Mouse (Mus musculus) urinary bladder, adult 2 months (tissue): ENCODE results near the gene Ccr2. TPM values are rescaled to one million over a fixed set of nuclear protein-coding genes. Genes with fewer than 3 reads are reported as not detected.
"Not testable (repeated sequence)": the region's sequence is repeated elsewhere in the genome, so short reads cannot be mapped to it uniquely, and the experiment has no call there.

ENCODE experiments used
- DNase-seq: peaks from one replicate; pipeline ENCODE4 v3.0.0; 2022; ENCODE audit warnings: low spot score
- polyA plus RNA-seq: library from polyadenylated mRNA; depleted of rRNA; stranded (reverse); fragments of >200 nt; gene quantifications from 2 replicates; pipeline ENCODE4 v1.2.3, GENCODE M21; 2012; rRNA removed

Gene Ccr2
- polyA plus RNA-seq, 1 experiment = 10.9 TPM

DNA sequence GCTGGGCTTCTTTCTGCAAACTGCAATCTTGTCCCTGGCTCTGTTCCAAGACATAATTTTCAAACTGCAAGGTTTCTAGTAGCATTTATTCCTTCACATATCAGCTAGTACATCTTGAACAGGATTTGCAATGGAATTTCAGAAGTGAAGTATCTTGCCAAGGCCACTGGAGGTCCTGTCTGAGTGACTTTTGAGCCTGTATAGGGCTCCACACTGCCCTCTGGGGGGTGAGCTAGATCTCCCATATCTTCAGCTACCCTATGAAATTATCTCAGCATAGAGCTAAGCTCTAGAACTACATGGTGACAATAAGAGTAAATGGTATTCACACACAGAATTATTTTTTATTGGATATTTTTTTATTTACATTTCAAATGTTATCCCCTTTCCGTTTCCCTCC lies 16.7 kb downstream of the Ccr2 start:
- DNase-seq = no peak

DNA sequence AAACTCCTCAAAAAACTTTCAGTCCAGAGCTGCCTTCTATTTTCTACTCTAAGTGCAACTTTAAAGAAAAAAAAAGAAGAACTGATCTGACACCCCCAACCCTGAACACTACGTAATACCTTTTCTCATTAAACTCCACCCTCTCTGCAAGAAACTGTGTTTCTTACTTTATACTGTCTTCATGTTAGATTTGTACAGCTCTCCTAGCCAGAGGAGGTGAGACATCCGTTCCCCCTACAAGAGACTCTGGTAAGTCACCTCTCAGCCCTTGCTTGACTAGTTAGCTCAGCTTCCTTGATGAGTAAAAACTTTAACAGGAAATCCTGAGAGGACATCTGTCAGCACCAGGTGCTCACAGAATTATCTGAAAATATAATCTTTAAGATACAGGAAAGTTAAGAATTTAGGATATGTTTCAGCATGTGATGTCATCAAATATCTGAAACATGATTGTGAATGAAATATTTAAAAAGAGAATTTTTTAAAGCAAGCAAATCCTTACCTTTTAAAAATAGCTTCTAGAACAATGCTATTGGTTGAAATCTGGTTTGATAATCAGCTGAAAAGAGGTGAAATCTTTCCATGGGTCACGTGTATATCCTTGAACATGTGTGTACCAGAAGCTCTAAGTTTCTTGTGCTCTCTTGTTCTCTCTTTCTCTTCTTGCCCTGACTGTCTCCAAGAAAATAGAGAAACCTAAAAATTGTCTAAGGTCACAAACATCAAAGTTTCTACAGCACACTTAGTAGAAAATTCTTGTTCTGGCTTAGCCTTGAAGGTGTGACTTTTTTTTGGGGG lies 19.8 kb downstream of the Ccr2 start, which contains the start of gene Ccr5:
Gene Ccr5 (plus strand): TSS at position 157 of the 798 bp plus-strand sequence.
- DNase-seq = no peak

DNA sequence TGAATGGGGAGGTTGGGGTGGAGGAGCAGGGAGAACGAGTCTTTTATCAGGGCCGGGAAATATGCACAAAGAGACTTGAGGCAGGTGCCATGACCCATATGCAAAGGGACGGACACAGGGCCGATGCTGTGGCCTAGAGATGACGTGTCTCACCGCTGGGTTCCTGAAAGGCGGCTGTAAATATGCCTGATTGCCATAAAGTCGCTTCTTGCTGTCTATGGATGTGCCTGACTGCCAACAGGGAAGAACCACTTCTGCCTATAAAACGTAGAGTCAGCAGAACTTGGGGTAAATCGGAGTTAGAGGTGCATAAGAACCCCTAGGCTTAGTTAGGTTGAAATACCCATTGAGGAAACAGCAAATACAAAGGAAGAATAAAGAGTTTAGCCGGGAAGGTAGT lies 23.8 kb downstream of the Ccr2 start:
- no peak for DNase-seq

DNA sequence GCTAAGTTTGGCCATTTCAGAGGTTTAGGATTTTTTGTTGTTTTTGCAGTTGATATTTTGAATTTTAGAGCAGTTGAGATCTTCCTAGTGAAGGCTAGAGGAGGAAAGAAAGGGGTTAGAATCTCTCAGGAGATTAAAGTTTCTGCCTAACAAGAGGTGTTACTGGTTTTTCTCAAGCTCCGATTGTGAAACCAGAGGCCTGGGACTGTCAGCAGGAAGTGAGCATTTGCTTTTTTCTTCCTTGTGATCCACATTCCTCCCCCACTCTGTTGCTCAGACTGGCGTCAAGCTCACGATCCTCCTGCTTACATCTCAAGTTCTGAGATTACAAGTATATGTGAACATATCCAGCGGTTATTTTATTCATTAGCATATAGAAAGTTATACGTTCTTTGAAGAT lies 24.6 kb downstream of the Ccr2 start:
- DNase-seq = no peak

DNA sequence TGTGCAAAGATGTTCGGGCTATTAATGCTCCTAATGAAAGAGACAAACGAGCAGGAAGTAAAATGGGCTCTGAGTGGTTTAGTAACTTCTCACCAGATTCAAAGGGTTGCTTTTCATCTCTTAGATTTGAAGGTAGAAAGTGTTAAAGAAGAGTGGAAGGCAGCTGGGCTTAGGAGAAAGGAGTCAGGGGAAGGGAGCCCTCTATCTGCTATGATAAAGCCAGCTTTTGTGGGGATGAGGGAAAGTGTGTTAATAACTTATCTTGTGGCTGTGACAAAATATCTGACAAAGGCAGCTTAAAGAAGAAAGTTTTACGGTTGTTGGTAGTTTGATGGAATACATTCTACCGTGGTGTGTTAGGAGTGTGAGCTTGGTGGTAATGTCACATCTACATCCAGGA lies 25.7 kb downstream of the Ccr2 start:
- no peak for DNase-seq

DNA sequence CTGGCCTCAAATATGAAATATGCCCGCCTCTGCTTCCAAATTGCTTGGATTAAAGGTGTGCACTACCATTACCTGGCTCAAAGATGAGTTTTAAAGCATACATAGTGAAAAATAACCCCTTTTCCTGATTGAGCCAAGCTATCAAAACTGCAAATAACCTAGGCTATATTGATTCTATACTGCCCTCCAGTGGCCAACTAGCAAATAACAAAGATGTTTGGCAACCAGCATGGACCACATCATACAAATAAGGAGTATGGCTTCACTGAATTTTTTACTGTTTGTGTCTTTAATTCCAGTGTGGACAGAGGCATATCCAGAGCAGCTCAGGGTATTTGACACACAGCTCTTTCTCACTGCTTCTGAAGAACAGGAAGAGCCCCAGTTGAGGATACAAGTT lies 26.6 kb downstream of the Ccr2 start:
- DNase-seq = no peak

DNA sequence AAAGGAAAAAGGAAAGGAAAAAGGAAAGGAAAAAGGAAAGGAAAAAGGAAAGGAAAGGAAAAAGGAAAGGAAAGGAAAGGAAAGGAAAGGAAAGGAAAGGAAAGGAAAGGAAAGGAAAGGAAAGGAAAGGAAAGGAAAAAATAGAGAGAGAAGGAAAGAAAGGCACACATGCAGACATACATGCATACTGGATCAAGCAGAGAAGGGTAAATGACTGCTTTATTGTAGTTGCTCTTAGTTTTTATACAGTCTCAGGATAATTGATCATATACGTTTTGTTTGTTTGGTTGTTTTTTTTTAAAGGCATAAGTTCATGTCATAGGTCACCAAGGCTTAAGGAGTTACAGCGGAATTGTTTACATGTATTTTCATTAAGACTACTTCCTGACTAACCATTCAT lies 31.1 kb downstream of the Ccr2 start:
- DNase-seq = not testable (repeated sequence)

DNA sequence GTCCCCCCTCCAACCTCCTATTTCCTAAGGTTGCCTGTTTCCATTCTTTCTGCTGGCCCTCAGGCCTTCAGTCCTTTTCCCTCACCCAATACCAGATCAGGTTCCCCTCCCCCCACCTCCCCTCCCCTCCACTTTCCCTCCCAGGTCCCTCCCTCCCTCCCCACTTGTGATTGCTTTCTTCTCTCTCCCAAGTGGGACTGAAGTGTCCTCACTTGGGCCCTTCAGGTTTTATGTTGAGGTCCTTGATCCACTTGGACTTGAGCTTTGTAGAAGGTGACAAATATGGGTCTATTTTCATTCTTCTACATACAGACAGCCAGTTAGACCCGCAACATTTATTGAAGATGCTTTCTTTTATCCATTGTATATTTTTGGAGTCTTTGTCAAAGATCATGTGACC lies 33.2 kb downstream of the Ccr2 start:
- not testable (repeated sequence) for DNase-seq

DNA sequence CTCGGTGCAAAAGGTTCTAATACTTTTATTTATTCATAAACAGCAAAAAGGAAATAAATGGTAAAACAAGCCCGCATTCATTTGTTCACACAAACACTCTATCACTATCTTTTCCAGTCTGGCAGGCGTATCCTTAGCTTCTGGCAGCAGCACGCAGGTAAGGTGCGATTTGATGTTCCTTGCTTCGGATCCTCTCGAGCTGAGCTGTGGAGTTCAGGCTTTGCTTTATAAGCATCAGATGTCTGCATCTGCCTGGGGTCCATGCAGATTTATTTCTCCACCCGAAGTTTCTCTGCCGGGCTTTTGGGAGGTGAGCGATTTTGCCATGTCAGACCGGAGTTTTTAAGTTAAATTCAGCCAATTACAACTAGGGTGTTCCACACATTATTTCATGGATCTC lies 35.9 kb downstream of the Ccr2 start:
- no peak for DNase-seq

DNA sequence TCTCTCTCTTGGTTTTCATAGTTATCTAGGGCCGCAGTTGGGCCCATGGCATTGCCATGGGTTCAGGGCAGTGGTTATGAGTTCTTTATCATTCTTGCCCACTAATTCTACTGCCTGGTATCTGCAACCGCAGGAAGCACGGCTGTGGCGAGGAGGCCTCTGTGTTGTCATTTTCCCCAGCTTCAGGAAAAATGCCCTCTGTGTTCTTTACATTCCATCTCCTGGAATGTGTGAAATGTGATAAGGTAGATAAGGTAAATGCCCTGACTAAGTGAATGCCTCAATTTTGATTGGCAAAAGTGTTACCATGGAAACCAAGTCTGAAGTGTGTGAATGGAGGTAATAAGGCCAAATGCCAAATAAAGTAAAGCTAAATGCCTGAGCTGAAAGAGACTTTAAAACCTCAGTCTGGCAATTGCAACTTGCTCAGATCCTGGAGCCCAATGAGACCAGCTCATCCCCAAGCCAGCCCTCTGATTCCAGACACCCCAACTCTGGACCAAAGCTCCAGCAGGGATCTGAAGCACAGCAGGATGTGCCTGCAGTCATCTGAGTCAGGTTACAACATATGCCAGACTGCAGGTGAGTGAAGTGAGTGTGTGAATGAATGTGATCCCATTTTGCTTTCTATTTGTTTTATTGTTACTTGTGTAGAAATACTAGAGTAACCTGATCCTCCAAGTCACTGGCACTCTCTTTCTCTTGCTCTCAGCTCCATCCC lies 36.5 kb downstream of the Ccr2 start:
- DNase-seq = no peak

DNA sequence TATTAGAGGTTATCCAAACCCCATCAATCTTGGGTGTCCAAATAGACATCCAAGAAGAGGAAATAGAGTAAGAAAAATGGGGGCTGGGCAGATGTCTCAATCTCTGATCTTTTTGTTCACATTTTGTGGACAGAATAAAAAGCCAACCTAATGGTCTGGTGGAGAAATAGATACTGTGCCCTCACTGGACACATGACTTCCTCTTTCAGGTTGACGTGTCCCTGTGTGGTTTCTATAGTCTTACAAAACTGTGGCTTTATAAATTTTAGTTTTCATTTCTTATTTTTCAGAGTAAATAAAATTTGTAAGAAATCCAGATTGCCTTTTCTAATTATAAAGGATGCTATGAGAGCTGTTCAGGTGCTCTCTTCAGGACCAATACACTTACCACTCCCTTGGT lies 41.9 kb downstream of the Ccr2 start:
- no peak for DNase-seq

DNA sequence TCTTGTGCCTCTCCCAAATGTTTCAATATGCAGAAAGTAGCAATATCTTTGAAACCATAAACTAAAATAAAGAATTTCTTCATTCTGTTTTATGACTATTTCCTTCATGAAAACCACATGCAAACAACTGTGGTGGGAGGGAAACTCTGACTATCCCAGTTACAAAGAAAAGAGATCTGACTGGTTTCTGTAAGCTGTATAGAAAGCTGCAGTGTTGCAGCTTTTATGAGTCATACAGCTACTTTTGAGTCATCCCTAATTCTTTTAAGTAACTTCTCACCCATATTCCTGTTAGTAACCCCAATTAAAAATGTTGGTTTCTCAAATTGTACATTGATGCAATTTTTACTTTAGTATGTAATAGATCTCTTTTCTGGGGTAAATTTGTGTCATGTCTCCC lies 44.6 kb downstream of the Ccr2 start:
- DNase-seq = no peak

Other genes with a start within 250 kb of the Ccr2 start
- gene Xcr1, start 239.9 kb upstream of the Ccr2 start, polyA plus RNA-seq = 0.60 and 0.80 TPM in 2 replicates
- gene Ccr1, start 133.3 kb upstream of the Ccr2 start, polyA plus RNA-seq = 3.0 and 3.8 TPM in 2 replicates
- gene Ccr1l1, start 123.5 kb upstream of the Ccr2 start, polyA plus RNA-seq = 0.17 and 0.37 TPM in 2 replicates
- gene Ccr3, start 80.0 kb upstream of the Ccr2 start, polyA plus RNA-seq = 0.32 and 0.38 TPM in 2 replicates
- 2.9 and 5.2 TPM in 2 replicates for gene Ccr5, start 19.6 kb downstream of the Ccr2 start, polyA plus RNA-seq
- 21.6 and 30.0 TPM in 2 replicates for gene 2010315B03Rik, start 210.7 kb downstream of the Ccr2 start, polyA plus RNA-seq